In the genomic region with DNA sequence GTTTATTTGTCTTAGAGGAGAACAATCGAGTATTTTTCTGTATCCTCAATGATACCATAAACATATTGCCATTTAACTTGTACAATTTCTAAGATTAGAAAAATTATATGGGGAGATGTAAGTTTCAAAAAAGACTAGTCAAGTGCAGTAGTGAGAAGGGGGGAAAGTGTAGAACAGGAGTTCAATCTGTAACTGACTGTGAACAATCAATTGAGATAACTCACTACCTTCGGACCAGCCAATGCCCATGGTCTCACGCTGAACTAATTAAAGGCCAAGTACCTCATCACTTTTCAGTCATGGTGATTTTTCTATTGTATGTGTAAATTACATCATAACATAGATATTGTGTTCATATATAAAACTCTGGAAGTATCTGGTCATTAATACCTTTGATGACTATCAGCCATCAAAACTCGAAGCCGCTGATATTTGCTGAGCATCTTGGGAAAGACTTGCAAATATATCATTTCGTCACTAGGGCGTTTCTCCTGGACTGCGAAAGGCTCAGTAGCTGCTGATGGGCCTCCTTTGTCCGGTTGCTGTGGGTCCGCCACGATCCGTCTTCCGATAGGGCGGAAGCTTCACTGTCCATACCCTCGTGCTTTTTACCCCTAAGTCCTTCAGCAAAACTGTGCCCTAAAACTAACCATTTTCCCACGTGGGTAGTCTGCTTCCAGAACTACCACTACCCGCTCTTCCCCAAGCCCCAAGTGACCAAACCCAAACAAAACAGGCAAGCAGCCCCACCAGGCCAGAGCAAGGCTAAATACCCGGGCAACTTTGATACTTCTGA, we compare ENCODE assay signal across 8 mouse cellular contexts. TPM values are rescaled to one million over a fixed set of nuclear protein-coding genes. Genes with fewer than 3 reads are reported as not detected.
DNase-seq lines count a peak whose midpoint lies in the region; ATAC-seq lines count a peak whose summit lies in the region.

No protein-coding gene starts in this region.

- peak overlapping the region; percentile 53 for H3K4me2 ChIP-seq in hindbrain, embryonic 12.5 days (replicated peaks)

- H3K9me3 ChIP-seq in hindbrain, embryonic 12.5 days (replicated peaks): no peaks in the 10 kb centered on the region

- H3K9ac ChIP-seq in hindbrain, embryonic 12.5 days: peak overlapping the region; percentile 65

- peak overlapping the region; percentile 94 for H3K27ac ChIP-seq in hindbrain, embryonic 12.5 days

- H3K4me3 ChIP-seq in hindbrain, embryonic 12.5 days: peak overlapping the region; percentile 41

- 2% methylated on average over 18 of the region's 18 CpGs for WGBS in hindbrain, embryonic 12.5 days

- peak; percentile 86 for DNase-seq in Muller cell, postnatal 12 days (ENCODE audit: inconsistent ontology term)
- DNase-seq in cerebellum, postnatal 10 days: peak; percentile 85 to 88
- peak; percentile 78 to 79 for DNase-seq in frontal cortex, postnatal 10 days (ENCODE audit: low spot score in 2 of 2)
- peak; percentile 91 to 92 for DNase-seq in layer of hippocampus, postnatal 14 days (ENCODE audit: low spot score in 2 of 2)
- DNase-seq in lung, postnatal 10 days: peak; percentile 88
- peak; percentile 66 for DNase-seq in ovary, postnatal 14 days (ENCODE audit: low spot score)
- peak; percentile 43 to 46 for DNase-seq in thymus, postnatal 10 days (ENCODE audit: low spot score in 2 of 2)

- H3K4me1 ChIP-seq in hindbrain, embryonic 12.5 days: peaks cover 7% of the 10 kb centered on the region; the same call in 1 of the 2 replicates

- no peaks in the 10 kb centered on the region for H3K36me3 ChIP-seq in hindbrain, embryonic 12.5 days

- ATAC-seq in hindbrain, embryonic 12.5 days (ENCODE audit: low FRiP score): peak; percentile 96

- H3K27me3 ChIP-seq in hindbrain, embryonic 12.5 days: no peaks in the 10 kb centered on the region

RNA-seq across cellular contexts. Expression of a gene that starts 25.1 kb away (rescaled TPM):
- 236 and 258 TPM in 2 replicates for polyA plus RNA-seq in hindbrain, embryonic 12.5 days (2016; fragmentation: Nextera tagmentation; extraction: Ambion mirVana)
- 10 to 100 TPM; 53.0 to 73.0 TPM for total RNA-seq in layer of hippocampus, postnatal 14 days (2021)

RNA-seq across cellular contexts. Expression of a gene that starts 42.5 kb away (rescaled TPM):
- polyA plus RNA-seq in hindbrain, embryonic 12.5 days (2016; fragmentation: Nextera tagmentation; extraction: Ambion mirVana): 12.1 and 12.7 TPM in 2 replicates
- 1 to 10 TPM; 5.1 to 5.5 TPM for total RNA-seq in layer of hippocampus, postnatal 14 days (2021)

RNA-seq across cellular contexts. Expression of a gene that starts 47.3 kb away (rescaled TPM):
- 14.0 and 15.1 TPM in 2 replicates for polyA plus RNA-seq in hindbrain, embryonic 12.5 days (2016; fragmentation: Nextera tagmentation; extraction: Ambion mirVana)
- 10 to 100 TPM; 19.1 to 21.0 TPM for total RNA-seq in layer of hippocampus, postnatal 14 days (2021)

Comparison
In these comparisons a context has a peak if more than half of its experiments do, and no peak if none do; other contexts are left out.
1. Peak in every context shown above with its lines: DNase-seq, ATAC-seq, H3K4me3 ChIP-seq and H3K27ac ChIP-seq.